Mouse (Mus musculus) bone marrow, adult 2 months (tissue): ENCODE measurements around the gene Pif1.
A peak's percentile ranks its signal among the peaks of the same experiment; 100 is the strongest.

Experiments
- CTCF ChIP-seq: fragments of 200-500 bp; IDR thresholded peaks from 2 replicates; pipeline ENCODE4 v1.5.1; 2011; ENCODE audit warnings: low read length, control low read depth; ENCODE audit not compliant: control insufficient read depth, insufficient read depth
- POLR2A ChIP-seq: fragments of 200-500 bp; IDR thresholded peaks from 2 replicates; pipeline ENCODE4 v1.6.1; 2011; ENCODE audit warnings: low read depth, mild to moderate bottlenecking, control low read depth, low read length, borderline replicate concordance; ENCODE audit not compliant: control insufficient read depth

DNA sequence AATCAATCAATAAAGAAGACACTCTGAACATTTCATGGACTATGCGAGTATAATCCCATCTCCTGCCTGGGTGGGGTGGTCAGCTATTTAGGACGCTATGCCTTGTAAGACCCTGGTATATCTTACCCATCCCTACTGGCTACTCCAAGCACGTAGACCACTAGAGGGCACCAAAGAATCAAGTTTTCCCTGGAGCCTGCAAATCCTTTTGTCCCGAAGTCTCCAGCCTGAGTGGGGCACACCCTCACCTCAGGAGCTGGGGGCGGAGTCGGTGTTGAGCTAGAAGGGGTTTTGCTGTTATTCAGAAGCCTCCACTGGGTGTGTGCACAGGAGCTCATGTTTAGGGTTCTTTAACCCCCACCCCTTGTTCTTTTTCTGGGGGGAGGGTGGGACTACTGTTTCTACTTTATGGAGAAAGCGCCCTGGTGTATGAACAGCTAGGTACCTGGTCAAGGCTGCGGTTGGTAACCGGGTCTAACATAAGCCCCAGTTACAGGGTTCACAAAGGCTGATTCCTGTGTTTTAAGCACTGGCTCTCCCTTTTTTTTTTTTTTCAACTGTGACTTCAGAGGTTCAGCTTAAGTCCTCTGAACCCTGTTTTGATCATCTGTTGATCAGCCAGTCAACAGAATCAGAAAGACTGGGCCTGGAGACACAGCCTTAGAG, 18.6 kb downstream of the Pif1 start:
- TF ChIP-seq POLR2A: no peak
- TF ChIP-seq CTCF: peak; percentile 43
